Mouse (Mus musculus): ENCODE data around the gene Lif. TPM values are rescaled to one million over a fixed set of nuclear protein-coding genes. Genes with fewer than 3 reads are reported as not detected.

Gene Lif
- polyA plus RNA-seq, 1 experiment from 2014 or later = 0.62 TPM

Other genes with a start within 250 kb of the Lif start
- gene Sec14l4, start 226.1 kb upstream of the Lif start, polyA plus RNA-seq (2015; fragmentation: Nextera tagmentation; extraction: Ambion mirVana) = 0.52 and 0.63 TPM in 2 replicates
- gene Sec14l3, start 192.7 kb upstream of the Lif start, polyA plus RNA-seq (2015; fragmentation: Nextera tagmentation; extraction: Ambion mirVana) = not detected in 2 replicates
- 32.2 and 37.0 TPM in 2 replicates for gene Mtfp1, start 162.1 kb upstream of the Lif start, polyA plus RNA-seq (2015; fragmentation: Nextera tagmentation; extraction: Ambion mirVana)
- gene Sec14l2, start 134.1 kb upstream of the Lif start, polyA plus RNA-seq (2015; fragmentation: Nextera tagmentation; extraction: Ambion mirVana) = 1.4 and 1.7 TPM in 2 replicates
- gene Rnf215, start 122.4 kb upstream of the Lif start, polyA plus RNA-seq (2015; fragmentation: Nextera tagmentation; extraction: Ambion mirVana) = 20.2 and 21.8 TPM in 2 replicates
- gene Ccdc157, start 97.3 kb upstream of the Lif start, polyA plus RNA-seq (2015; fragmentation: Nextera tagmentation; extraction: Ambion mirVana) = 3.7 and 3.8 TPM in 2 replicates
- 43.8 and 47.1 TPM in 2 replicates for gene Sf3a1, start 97.2 kb upstream of the Lif start, polyA plus RNA-seq (2015; fragmentation: Nextera tagmentation; extraction: Ambion mirVana)
- gene Tbc1d10a, start 70.8 kb upstream of the Lif start, polyA plus RNA-seq (2015; fragmentation: Nextera tagmentation; extraction: Ambion mirVana) = 32.3 and 32.4 TPM in 2 replicates
- 3.1 and 4.5 TPM in 2 replicates for gene Castor1, start 39.3 kb upstream of the Lif start, polyA plus RNA-seq (2015; fragmentation: Nextera tagmentation; extraction: Ambion mirVana)
- gene Osm, start 21.1 kb upstream of the Lif start, polyA plus RNA-seq (2015; fragmentation: Nextera tagmentation; extraction: Ambion mirVana) = 0.20 and 0.26 TPM in 2 replicates
- gene Hormad2, start 183.5 kb downstream of the Lif start, polyA plus RNA-seq (2015; fragmentation: Nextera tagmentation; extraction: Ambion mirVana) = 0.30 and 0.35 TPM in 2 replicates

Data from intestine, embryonic 15.5 days (tissue).